Mouse (Mus musculus) bone marrow, adult 2 months (tissue): ENCODE measurements around the gene Spa17.

Experiments used
- CTCF ChIP-seq: fragments of 200-500 bp; IDR thresholded peaks from 2 replicates; pipeline ENCODE4 v1.5.1; 2011; ENCODE audit warnings: low read length, control low read depth; ENCODE audit not compliant: control insufficient read depth, insufficient read depth
- POLR2A ChIP-seq: fragments of 200-500 bp; IDR thresholded peaks from 2 replicates; pipeline ENCODE4 v1.6.1; 2011; ENCODE audit warnings: low read depth, mild to moderate bottlenecking, control low read depth, low read length, borderline replicate concordance; ENCODE audit not compliant: control insufficient read depth

- TF ChIP-seq CTCF, result no peak
- TF ChIP-seq POLR2A, result no peak
These were observed 23.4 kb upstream of the Spa17 start for GRCm38 (mm10) chr9:37636800-37637542.
